Mouse (Mus musculus) MEL-GATA-1-ER (cell line): ENCODE results near the gene Tmem221.
"Not testable (repeated sequence)": the region's sequence is repeated elsewhere in the genome, so short reads cannot be mapped to it uniquely, and the experiment has no call there.

ENCODE experiments used
- DNase-seq: peaks from one replicate; pipeline ENCODE4 v3.0.0-alpha.2; 2012; ENCODE audit warnings: low read depth; ENCODE audit errors: extremely low read depth

Gene Tmem221

GRCm38 (mm10) chr8:71550754-71551153 lies 7.9 kb downstream of the Tmem221 start:
- no peak for DNase-seq

- DNase-seq = no peak
These were observed 11.1 kb downstream of the Tmem221 start for GRCm38 (mm10) chr8:71547590-71547989.

DNA sequence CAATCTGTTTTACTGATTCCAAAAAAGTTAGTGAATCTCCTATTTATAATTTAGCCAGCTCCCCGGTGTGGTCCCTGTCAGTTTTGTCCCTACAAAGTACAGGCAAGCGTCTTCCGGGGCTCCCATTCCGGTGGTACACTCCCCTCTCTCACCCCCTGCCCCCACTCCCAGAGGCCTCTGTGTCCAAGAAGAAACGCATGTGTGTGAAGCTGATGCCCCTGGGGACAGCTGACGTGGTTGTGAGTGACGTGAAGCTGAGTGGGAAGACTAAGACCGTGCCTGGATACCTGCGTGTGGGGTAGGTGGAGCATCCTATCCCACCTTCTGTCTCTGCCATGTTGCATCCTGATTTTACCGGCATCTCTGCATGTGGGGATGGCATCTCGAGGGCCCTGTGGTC lies 13.6 kb downstream of the Tmem221 start:
- DNase-seq = no peak

GRCm38 (mm10) chr8:71543755-71544154 lies 14.9 kb downstream of the Tmem221 start:
- no peak for DNase-seq

- peak; percentile 99 for DNase-seq
These were observed 15.9 kb downstream of the Tmem221 start, which contains the start of gene Mvb12a for GRCm38 (mm10) chr8:71542632-71543343. Gene Mvb12a (plus strand): TSS chr8:71542922.

DNA sequence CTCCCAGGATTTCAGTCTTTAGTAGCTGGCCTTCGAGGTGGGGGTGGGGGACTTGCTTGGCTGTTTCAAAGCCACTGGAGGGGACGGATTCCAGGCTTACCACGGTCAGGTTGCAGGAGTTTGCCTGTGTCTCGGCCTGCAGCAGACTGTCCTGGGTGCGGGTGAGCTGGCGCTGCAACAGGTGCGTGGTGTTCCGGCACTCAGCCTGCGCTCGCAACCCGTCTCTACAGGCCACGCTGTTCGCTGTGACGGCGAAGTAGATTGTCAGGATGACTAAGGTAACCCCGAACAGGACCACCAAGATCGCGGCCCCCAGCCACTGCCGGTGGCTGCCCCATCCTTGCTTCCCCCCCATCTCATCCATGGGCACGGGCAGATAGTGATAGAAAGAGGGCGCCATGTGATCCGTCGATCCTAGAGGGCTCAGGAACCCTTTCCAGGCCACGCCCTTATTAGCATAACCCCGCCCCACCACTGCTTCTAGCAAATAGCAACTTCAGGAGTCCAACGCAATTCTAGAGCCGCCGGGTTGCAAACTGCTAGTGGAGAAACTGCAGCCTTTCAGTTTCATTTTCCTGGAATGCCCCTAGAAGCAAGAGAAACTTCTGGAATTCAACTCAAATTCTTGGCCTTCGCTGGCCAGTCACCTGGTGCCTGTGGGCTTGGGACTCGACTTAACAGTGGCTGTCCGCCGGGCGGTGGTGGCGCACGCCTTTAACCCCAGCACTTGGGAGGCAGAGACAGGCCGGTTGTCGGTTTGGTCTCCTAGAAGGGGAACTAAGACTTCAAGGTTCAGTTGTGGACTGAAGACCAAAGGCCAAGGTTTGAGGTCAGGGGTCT lies 21.4 kb downstream of the Tmem221 start, which contains the start of gene Bst2:
Bst2 (minus strand) TSS at position 429 of the 840 bp plus-strand sequence.
- peak; percentile 90 for DNase-seq

- no peak for DNase-seq
These were observed 23.0 kb downstream of the Tmem221 start for GRCm38 (mm10) chr8:71535663-71536062.

- DNase-seq = no peak
These were observed 24.3 kb downstream of the Tmem221 start for GRCm38 (mm10) chr8:71534263-71534810.

- not testable (repeated sequence) for DNase-seq
These were observed 27.8 kb downstream of the Tmem221 start for GRCm38 (mm10) chr8:71530735-71531467.

GRCm38 (mm10) chr8:71528362-71529073 lies 30.2 kb downstream of the Tmem221 start:
- no peak for DNase-seq

DNA sequence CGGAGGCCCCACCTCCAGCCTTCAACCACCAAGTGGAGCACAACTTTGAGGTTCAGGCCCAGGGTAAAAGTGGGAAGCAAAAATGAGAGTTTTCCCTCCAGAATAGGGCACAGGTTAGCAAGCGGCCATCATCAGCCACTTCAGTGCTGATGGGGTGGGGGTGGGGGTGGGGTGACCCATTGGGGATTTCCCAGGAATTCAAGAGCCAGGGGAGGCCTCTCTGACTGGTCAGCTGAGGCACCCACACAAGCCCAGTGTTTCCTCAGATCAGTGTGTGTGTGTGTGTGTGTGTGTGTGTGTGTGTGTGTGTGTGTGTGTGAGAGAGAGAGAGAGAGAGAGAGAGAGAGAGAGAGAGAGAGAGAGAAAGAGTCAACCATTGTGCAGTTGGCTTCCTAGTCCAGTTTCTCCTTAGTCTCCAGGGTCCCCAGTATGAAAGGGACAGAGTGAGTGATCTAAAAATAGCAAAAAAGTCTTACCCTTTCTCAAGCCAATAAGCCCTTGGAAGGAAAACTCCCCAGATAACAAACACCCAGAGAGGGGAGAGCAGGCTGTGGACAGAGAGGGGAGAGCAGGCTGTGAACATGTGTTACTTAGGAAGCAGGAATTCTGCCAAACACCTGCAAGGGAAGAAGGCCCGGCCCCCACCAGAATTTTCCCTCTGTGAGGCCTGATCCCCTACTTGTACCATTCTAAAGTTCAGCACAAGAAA lies 31.4 kb downstream of the Tmem221 start:
- DNase-seq = no peak

DNA sequence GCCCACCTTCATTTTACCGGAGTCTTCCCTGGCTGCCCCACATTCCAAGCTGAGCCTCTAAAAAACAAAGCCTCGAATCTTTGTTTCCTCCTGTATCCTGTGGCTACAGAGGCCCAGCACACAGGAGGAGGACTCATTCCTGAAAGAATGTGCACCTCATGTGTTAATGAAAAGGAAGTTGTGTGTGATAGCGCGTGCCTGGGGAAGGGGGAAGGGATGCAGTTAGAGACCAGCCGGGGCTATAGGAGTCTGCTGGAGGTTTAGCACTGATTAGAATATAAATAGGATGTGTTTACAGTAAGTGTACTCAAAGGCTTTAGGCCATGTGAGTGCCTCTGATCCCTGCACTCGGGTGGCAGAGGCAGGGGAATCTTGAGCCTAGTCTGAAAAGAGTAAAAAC lies 32.4 kb downstream of the Tmem221 start:
- no peak for DNase-seq

DNA sequence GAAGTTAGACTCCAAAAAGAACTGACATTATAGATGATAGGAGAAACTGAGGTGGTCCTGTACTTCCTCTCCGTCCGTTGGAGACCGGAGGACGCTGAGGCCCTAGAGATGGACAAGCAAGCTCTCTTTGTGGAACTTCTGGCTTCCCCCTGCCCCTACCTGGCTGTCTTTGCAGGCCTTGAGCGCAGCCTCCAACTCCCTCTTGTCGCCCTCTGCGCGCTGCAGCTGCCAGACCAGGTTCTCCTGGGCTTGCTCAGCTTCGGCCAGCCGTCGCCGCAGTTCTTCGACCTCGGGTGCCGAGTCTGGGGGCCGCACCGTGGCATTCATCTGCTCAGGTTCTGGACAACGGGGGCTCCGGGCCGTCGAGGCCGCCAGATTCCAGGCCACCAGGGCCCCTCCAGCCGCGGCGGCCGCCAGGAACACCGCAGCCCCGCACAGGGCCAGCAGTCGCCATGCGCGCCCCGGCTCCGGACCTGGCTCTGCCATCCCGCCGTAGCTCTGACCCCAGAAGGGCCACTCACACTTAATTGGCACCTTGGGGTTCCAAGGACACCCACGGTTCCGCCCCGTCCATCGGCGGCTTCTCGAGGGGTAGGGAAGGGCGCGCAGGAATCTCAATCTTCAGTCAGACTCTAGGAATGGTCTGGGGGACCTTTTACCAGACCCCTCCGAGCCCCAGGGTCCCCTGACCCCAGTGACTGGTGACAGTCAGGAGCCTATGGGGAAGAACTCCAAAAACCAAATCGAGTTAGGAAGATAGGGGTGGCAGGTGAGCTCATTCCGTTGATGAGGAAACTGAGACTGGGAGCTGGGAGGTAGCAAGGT lies 33.2 kb downstream of the Tmem221 start, which contains the start of gene Ccdc194:
Ccdc194 (minus strand) TSS at position 486 of the 825 bp plus-strand sequence.
- no peak for DNase-seq

DNA sequence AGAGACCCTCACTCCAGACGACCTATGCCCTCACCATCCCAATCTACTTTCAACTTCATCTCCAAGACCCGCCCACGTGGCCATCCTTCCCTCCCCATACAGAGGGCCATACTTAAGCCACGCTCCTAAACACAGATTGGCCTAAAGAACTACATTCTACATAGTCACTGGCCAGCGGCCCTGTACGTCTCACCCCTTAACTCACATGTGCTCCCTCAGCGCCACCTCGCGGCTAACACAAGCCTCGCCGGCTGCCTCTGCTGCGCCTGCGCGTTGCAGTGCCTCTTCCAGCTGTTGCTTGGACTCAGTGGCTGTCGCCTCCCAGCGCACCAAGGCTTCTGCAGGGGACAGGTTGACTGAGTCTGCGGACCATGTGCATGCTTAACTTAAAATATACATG lies 37.0 kb downstream of the Tmem221 start:
- DNase-seq = peak; percentile 92

GRCm38 (mm10) chr8:71519037-71519825 lies 39.4 kb downstream of the Tmem221 start:
- DNase-seq = not testable (repeated sequence)

DNA sequence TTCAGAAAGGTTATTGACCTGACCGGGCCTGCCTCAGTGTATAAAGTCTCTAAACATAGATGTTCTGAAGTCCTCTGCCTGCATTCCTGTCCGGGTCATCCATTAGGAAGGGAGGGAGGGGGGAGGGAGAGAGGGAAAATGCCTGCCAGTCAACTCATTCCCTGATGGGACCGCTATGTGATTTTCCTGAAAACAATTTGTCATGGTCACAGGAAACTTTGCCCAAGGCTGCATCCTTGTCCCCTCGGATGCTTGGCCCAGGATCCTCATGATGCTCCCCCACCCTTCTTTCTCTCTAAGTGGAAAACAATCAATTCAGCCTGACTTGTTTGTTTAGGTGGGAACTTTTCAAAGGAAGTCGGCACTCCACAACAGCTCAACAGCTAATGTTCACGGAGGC lies 41.9 kb downstream of the Tmem221 start:
- no peak for DNase-seq

GRCm38 (mm10) chr8:71515043-71515442 lies 43.6 kb downstream of the Tmem221 start:
- no peak for DNase-seq

DNA sequence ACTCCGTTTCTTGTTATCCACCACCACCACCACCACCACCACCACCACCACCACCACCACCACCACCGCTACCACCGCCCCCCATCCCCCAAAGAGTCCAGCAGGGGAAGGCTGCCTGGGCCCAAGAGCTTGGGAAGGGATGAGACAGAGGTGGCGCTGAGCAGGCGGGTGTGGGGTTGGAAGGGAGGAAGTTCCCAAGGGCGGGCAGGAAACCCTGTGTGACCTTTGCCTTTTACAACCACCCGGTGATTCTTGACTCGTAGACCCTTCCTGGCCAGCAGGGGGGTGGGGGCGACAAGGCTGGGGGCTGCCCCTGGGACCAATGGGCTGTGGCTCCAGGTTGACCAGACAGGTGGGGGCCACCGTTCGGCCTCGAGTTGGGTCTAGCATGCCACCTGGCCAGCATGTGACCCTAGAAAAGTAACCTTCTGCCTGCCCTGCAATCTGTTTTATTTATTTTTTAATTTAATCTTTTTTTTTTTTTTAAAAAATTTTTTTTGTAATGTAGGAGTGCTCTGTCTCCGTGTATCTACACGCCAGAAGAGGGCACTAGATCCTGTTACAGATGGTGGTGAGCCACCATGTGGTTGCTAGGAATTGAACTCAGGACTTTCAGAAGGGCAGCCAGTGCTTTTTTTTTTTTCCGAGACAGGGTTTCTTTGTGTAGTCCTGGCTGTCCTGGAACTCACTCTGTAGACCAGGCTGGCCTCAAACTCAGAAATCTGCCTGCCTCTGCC lies 45.5 kb downstream of the Tmem221 start:
- DNase-seq = no peak
